Mouse (Mus musculus) ES-CJ7 (cell line): ENCODE measurements around the gene Tmprss4.

ENCODE experiments used
- DNase-seq: peaks from one replicate; pipeline ENCODE4 v3.0.0; 2011; ENCODE audit warnings: low read depth, low spot score

Gene Tmprss4

DNA sequence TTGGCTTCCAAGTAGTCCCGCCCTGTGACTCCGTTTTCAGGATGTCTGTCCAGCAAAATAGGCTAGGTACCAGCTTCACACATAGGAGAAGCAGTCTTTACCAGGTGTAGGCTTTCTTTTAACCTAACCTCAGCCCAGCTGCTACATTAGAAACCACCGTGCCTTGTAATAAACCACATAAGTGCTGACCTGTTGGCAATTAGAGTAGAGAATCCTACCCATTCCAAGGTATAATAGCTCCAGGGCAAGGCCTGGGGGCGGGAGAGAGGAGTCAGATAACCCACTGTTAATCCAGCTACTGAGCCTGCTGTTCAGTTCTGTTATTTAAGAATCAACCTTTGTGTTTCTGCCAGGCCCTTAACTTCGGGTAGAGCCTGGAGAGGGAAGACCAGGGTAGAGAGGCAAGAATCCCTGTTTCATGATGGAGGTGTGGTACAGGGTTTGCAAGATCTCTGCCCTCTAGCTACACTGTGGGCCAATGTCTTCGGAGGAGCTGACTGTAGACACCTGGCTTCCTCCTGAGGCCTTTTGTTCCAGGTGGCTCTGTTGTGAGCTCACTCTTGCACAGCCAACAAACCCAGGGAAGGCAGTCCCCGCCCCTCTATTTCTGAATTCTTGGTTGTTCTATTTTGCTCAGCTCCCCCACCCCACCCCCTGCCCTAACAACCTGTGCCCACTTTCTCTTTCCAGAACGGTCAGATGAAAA lies 7.6 kb downstream of the Tmprss4 start:
- DNase-seq, result no peak

GRCm38 (mm10) chr9:45195468-45195867 lies 8.4 kb downstream of the Tmprss4 start:
- no peak for DNase-seq

GRCm38 (mm10) chr9:45189661-45190174 lies 14.2 kb downstream of the Tmprss4 start:
- no peak for DNase-seq

GRCm38 (mm10) chr9:45188570-45189563 lies 15.0 kb downstream of the Tmprss4 start:
- DNase-seq, result no peak

DNA sequence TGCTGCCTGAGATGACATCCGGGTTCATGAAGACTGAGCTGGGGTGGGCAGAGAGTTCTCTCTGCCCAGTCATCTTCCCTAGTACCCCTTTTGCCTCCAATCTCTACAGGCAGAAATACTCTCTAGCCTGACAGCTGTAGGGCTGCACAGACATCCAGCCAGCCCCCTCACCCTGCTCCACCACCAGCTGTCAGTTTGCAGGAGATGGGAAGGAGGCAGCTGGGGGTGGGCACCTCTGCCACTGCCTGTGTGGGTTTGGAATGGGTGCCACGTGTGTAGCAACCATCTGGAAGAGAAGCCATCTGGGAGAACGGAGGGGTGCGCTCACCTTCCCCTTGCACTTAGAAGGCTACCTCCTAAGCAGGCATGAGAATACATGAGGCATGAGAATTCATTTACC lies 18.6 kb downstream of the Tmprss4 start:
- DNase-seq, result no peak

DNA sequence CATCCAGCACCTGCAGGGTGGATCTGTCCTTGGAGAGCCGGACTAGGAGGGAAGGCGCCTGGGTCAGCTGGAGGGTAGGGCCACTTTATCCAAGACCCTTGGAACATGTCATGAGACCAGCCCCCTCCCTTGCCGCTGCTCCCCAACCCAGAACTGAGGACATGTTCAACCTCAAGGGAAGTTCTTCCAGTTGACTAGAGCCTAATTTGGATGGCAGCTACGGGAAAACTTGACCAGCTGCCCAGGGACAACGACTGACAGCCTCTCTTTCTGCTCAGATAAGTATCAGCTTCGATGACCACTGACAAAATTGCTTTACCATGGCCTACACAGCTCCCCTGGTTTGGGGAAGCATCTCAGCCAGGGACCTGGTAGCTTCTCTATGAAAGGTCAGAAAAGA lies 20.6 kb downstream of the Tmprss4 start:
- no peak for DNase-seq

DNA sequence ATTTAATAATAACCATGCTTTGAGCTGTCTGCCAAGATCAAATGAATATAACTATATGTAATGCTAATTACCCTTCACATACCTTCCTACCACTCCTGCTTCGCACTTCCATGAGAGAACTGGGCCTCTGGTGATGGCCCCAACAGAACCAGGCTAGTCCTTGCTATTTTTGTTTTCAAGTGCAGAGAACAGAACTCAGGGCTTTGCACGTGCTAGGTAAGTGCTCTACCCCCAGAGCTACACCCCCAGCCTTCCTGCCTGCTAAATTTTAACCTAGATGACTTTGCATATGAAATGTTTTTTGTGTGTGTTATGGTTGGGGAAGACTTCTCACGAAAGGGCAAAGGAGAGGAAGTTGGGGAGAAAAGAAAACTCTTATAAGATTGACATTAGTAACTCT lies 21.4 kb downstream of the Tmprss4 start:
- DNase-seq, result no peak

DNA sequence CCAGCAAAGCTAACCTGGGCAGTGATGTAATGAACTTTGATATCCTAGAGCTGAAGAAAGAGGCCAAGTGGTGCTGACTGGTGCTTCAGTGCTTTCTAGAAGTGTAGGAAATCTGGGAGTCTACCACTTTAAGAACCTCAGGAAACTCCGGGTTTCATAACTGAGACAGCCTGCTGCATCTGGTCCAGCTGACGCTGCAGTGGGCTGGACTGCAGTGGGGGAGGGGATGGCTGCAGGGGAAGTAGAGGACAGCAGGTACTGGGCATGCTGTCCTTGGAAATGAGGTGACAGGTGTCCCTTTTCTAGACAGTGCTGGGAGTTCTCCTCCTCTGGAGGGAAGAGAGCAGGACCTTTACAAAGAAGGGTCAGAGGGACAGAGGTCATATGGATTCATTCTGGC lies 22.1 kb downstream of the Tmprss4 start, which contains the start of gene BC049352:
BC049352 (plus strand) TSS at position 238 of the 400 bp plus-strand sequence.
- no peak for DNase-seq

DNA sequence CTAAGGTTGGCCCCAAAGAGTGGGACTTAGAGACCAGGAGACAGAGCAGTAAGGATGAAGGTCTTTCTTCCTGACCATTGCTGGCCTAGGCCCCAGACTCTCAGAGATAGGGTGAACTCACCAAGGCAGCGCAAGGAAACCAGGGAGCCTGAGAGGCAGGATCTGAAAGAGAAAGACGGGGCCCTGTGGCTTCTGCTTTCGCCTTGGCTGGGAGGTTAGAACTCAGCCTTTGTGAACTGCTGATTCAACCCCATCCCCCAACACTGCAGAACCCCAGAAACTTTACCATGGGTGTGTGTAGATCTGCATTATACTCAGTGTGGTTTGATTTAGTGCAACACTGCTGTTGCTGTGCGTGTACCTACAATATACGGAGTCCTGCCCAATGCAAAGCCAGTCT lies 24.6 kb downstream of the Tmprss4 start:
- DNase-seq, result no peak

- no peak for DNase-seq
Measured at GRCm38 (mm10) chr9:45173475-45173874, 30.4 kb downstream of the Tmprss4 start.

GRCm38 (mm10) chr9:45171073-45171610 lies 32.8 kb downstream of the Tmprss4 start:
- DNase-seq, result peak; percentile 52

DNA sequence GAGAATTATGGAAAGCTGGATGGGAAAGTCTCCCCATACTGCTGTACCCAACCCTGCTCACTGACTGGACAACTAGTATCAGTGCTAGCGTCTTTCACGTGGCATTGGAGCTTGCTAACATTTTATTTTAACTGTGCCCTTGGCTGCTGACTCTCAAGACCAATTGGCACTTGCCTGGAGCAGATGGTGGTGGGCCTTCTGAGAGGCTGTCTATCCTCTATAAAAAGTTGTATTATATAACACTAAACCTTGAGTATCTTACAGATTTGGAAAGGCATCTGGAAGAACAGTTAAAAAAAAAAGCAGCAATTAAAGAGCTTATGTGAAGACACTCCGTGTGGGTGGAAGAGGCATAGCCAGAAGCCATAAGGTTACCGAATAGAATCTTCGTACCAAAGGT lies 33.7 kb downstream of the Tmprss4 start:
- DNase-seq, result no peak

GRCm38 (mm10) chr9:45167903-45168302 lies 36.0 kb downstream of the Tmprss4 start:
- no peak for DNase-seq

GRCm38 (mm10) chr9:45153361-45153760 lies 50.5 kb downstream of the Tmprss4 start:
- DNase-seq, result no peak

GRCm38 (mm10) chr9:45150933-45151332 lies 53.0 kb downstream of the Tmprss4 start:
- DNase-seq, result no peak

DNA sequence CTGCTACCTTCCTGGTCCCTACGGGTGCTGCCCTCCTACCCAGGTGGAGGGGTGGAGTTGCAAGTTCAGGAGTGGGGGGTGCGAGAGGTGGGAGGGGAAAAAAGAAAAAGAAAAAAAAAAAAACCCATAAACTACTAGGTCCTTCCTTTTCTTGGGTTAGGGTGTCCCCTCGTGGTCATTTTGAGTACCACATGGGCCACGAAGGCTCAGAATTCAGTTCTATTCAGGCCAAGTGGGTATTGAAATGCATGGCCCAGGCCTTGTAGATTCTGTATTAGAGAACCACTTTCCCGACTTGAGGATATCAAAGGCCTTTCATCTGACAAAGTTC lies 57.7 kb downstream of the Tmprss4 start:
- peak; percentile 61 for DNase-seq

GRCm38 (mm10) chr9:45145533-45146266 lies 58.2 kb downstream of the Tmprss4 start:
- peak; percentile 76 for DNase-seq

DNA sequence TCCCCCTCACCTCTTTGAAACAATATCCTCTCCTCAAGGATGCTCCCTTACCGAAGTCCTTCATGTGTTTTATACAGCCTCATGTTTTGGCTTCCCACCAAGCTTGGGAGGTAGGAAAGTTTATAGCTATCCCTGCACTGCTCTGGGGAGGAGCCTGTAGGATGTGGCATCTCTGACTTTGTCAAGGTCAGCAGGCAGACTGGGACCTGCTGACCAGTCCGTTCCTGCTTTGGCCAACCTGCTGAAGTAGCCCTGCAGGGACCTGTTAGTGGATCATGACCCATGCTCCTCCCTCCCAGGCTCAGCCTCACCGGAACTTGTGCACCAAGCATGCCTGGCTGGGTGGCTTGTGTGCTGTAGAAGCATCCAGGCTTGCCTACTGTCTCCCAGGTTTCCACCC lies 61.2 kb downstream of the Tmprss4 start:
- DNase-seq, result no peak

DNA sequence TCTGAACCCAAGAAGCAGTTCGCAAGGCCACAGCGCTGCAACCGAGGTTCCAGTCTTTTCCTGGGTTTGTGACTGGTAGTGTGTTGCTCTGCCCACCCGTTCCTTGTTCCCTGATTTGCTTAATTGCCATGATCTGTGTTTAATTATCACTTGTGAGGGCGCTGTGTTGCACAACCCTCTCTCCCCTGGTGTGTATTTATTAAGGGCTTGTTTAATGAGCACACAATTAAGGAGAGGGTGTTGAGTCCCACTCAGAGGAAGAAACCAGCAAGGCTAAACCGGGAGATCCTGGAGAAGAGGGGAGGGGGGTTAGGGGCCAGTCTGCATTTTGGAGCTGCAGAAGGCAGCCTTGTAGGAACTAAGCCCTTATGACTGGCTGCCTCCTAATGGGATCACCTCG lies 62.9 kb downstream of the Tmprss4 start:
- no peak for DNase-seq

- no peak for DNase-seq
Measured at GRCm38 (mm10) chr9:45139082-45139481, 64.8 kb downstream of the Tmprss4 start.

DNA sequence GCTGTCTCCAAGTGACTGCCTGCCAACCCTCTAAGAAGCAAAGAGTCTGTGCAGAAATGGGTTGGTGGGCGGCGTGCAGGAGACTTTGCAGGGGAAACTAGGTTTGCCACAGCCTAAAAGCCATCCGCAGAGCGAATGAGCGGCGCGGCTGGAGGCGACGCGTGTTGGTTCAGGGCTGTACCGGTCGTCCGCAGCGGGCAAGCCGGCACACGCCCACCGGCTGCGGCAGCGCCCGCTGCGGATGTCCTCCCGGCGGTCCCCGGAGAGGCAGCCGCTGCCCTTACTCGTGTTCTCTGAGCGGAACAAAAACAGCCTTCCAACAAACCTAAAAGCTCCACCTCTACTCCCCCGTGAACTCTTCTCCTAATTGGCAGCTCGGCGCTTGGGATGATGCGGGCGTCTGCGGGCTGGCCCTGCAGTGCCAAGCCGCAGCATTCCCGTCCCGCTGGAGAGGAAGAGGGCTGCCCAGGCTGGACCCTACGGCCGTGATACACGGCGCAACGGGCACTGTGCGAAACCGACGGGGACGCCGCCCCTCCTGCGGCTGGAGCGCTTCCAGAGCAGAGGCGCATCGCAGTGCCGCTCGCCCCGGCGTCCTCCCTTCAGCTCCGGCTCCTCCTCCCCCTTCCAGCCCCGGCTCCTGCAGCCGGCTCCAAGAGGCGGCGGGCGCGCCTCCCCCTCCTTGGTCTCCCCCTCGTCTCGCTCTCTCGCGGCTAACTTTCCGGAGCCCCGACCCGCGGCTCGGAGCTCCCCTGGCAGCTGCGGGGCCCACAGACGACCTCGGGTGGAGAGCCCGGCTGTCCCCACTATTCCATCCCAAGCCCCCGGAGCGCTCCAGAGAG lies 65.5 kb downstream of the Tmprss4 start, which contains the start of gene Scn4b:
Scn4b (plus strand) TSS at position 205 of the 842 bp plus-strand sequence.
- DNase-seq, result no peak
